Mouse (Mus musculus): Measurements from ENCODE around the gene Synm. TPM values are rescaled to one million over a fixed set of nuclear protein-coding genes. Genes with fewer than 3 reads are reported as not detected.

Synm gene
- polyA plus RNA-seq, 1 experiment from 2014 or later = 5.1 TPM

- Histone ChIP-seq H3K36me3 (peaks cover 16% of the 10 kb centered on the region), H3K27ac (no peak overlapping the region), H3K27me3 (ENCODE audit: insufficient read depth, poor library complexity, severe bottlenecking) (no peaks in the 10 kb centered on the region), H3K4me1 (peaks cover 38% of the 10 kb centered on the region), H3K4me3 (no peak overlapping the region), H3K9me3 (no peaks in the 10 kb centered on the region)
- DNase-seq (ENCODE audit: low spot score) = no peak
- 31% methylated on average over 3 of the region's 3 CpGs for WGBS
Measured at GRCm38 (mm10) chr7:67688281-67688680, 71.3 kb downstream of the Synm start.

- DNase-seq (ENCODE audit: low spot score) = no peak
- H3K4me1 ChIP-seq = peaks cover 26% of the 10 kb centered on the region
- H3K36me3 ChIP-seq = peaks cover 19% of the 10 kb centered on the region
- H3K27ac ChIP-seq = no peak overlapping the region
- 97% methylated on average over 3 of the region's 3 CpGs for WGBS
- H3K27me3 ChIP-seq (ENCODE audit: insufficient read depth, poor library complexity, severe bottlenecking) = no peaks in the 10 kb centered on the region
- H3K4me3 ChIP-seq = no peak overlapping the region
- H3K9me3 ChIP-seq = no peaks in the 10 kb centered on the region
Measured at GRCm38 (mm10) chr7:67686545-67686944, 73.0 kb downstream of the Synm start.

GRCm38 (mm10) chr7:67683006-67683405 lies 76.5 kb downstream of the Synm start:
- Histone ChIP-seq H3K4me1 (0 out of 2 replicates have a peak, but pooled peaks cover 6% of the 10 kb centered on the region), H3K4me3 (no peak overlapping the region)
- 82% methylated on average over 16 of the region's 16 CpGs for WGBS

GRCm38 (mm10) chr7:67681078-67681477 lies 78.5 kb downstream of the Synm start:
- Histone ChIP-seq H3K9me3 (no peaks in the 10 kb centered on the region), H3K4me3 (no peak overlapping the region), H3K4me1 (peaks cover 11% of the 10 kb centered on the region), H3K36me3 (peaks cover 44% of the 10 kb centered on the region), H3K27me3 (ENCODE audit: insufficient read depth, poor library complexity, severe bottlenecking) (no peaks in the 10 kb centered on the region), H3K27ac (no peak overlapping the region)
- DNase-seq (ENCODE audit: low spot score) = no peak
- 70% methylated on average over 9 of the region's 9 CpGs for WGBS

More at GRCm38 (mm10) chr7:67683006-67683405, 76.5 kb downstream of the Synm start:
- Histone ChIP-seq H3K9me3 (no peaks in the 10 kb centered on the region), H3K27ac (no peak overlapping the region), H3K36me3 (peaks cover 40% of the 10 kb centered on the region), H3K27me3 (ENCODE audit: insufficient read depth, poor library complexity, severe bottlenecking) (no peaks in the 10 kb centered on the region)
- DNase-seq (ENCODE audit: low spot score) = no peak

Small RNA genes lying within 50 kb of the gene (microRNA-seq; reads per million reads assigned to microRNA genes)
- gene Gm23844 = not detected

Other genes with a start within 250 kb of the Synm start
- 12.8 and 13.6 TPM in 2 replicates for gene Lrrc28, start 114.5 kb downstream of the Synm start, polyA plus RNA-seq (2016; fragmentation: Nextera tagmentation; extraction: Ambion mirVana)
- gene Ttc23, start 112.3 kb downstream of the Synm start, polyA plus RNA-seq (2016; fragmentation: Nextera tagmentation; extraction: Ambion mirVana) = 19.0 and 27.1 TPM in 2 replicates
- 17.2 and 24.9 TPM in 2 replicates for gene Igf1r, start 193.1 kb upstream of the Synm start, polyA plus RNA-seq (2016; fragmentation: Nextera tagmentation; extraction: Ambion mirVana)

Data from heart, embryonic 10.5 days (tissue).